Mouse (Mus musculus): ENCODE results near the gene Golga1. TPM values are rescaled to one million over a fixed set of nuclear protein-coding genes. Genes with fewer than 3 reads are reported as not detected.
"Not testable (repeated sequence)": the region's sequence is repeated elsewhere in the genome, so short reads cannot be mapped to it uniquely, and the experiment has no call there.

The Golga1 gene
- polyA plus RNA-seq, 1 experiment from 2014 or later = 33.1 TPM

DNA sequence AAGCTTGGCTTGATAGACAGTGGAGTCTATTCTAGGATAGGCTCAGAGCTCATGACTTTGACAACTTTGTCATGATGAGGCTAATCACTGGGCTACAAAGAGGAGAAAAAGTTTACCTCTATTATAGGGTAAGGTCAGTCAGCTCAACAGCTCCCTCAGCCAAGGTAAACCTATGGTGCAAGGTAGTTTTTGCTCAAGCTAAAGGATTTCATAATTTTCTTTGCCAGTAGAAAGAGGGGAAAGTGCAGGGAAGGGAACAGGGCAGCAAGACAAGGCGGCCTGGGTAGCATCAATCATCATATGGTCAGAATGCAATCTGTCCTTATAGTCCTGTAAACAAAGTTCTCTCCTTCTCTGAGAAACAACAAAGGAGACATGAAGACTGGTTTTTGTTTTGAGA lies 25.1 kb downstream of the Golga1 start:
- no peak overlapping the region for H3K27ac ChIP-seq
- WGBS = 89% methylated on average over 1 of the region's 1 CpGs
- H3K9ac ChIP-seq = no peak overlapping the region
- no peak for ATAC-seq (ENCODE audit: insufficient number of reproducible peaks, insufficient read depth, low FRiP score, low TSS enrichment, low read depth)
- H3K9me3 ChIP-seq = no peaks in the 10 kb centered on the region
- no peak overlapping the region for H3K4me3 ChIP-seq
- H3K27me3 ChIP-seq = no peaks in the 10 kb centered on the region
- H3K4me1 ChIP-seq = no peaks in the 10 kb centered on the region
- peaks cover 80% of the 10 kb centered on the region for H3K36me3 ChIP-seq
- H3K4me2 ChIP-seq = no peak overlapping the region

DNA sequence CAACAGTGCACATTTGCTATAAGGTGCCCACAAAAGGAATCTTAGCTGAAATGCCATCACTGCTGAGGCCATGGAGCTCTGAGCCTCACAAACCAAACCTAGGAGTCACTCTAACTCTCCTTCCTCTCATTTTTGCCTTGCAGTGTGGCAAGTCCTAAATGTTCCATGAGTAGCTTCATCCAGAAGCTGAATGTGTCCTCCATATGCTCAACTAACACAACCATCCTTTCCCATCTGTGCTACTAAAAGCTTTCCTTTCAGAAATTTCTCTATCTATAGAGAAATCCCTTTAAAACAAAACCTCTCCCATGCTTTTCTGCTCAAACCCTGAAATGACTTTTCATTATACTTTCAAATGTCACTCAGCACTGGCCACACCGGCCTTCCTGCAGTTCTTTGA lies 33.7 kb downstream of the Golga1 start:
- peaks cover 87% of the 10 kb centered on the region for H3K36me3 ChIP-seq
- H3K9ac ChIP-seq = no peak overlapping the region
- H3K4me2 ChIP-seq = no peak overlapping the region
- H3K4me1 ChIP-seq = no peaks in the 10 kb centered on the region
- 95% methylated on average over 1 of the region's 1 CpGs for WGBS
- no peak overlapping the region for H3K4me3 ChIP-seq
- no peak overlapping the region for H3K27ac ChIP-seq
- H3K27me3 ChIP-seq = no peaks in the 10 kb centered on the region
- ATAC-seq (ENCODE audit: insufficient number of reproducible peaks, insufficient read depth, low FRiP score, low TSS enrichment, low read depth) = no peak
- no peaks in the 10 kb centered on the region for H3K9me3 ChIP-seq

DNA sequence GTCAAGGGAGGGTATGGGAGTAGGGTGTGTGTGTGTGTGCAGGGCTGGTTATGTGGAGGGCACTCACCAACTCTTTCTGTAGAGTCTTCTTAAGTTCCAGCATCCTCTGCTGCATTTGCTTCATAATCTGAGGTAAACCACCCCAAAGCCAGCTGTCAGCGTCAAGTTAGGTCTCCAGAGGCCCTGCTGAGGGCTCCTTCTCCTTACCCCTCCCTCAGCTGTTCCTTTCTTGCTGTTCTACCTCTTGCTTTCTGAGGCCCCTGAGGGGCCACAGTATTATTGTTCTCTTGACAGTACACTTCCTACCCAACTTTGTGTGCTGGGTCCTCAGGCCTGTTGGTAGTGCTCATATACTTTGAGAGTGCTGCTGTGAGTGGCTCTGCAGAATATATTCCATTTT lies 45.3 kb downstream of the Golga1 start:
- ATAC-seq (ENCODE audit: insufficient number of reproducible peaks, insufficient read depth, low FRiP score, low TSS enrichment, low read depth) = no peak
- H3K27me3 ChIP-seq = no peaks in the 10 kb centered on the region
- 80% methylated on average over 1 of the region's 1 CpGs for WGBS
- H3K4me3 ChIP-seq = no peak overlapping the region
- H3K27ac ChIP-seq = no peak overlapping the region
- no peak overlapping the region for H3K4me2 ChIP-seq
- no peaks in the 10 kb centered on the region for H3K9me3 ChIP-seq
- H3K36me3 ChIP-seq = peaks cover 93% of the 10 kb centered on the region
- H3K9ac ChIP-seq = no peak overlapping the region
- H3K4me1 ChIP-seq = no peaks in the 10 kb centered on the region

DNA sequence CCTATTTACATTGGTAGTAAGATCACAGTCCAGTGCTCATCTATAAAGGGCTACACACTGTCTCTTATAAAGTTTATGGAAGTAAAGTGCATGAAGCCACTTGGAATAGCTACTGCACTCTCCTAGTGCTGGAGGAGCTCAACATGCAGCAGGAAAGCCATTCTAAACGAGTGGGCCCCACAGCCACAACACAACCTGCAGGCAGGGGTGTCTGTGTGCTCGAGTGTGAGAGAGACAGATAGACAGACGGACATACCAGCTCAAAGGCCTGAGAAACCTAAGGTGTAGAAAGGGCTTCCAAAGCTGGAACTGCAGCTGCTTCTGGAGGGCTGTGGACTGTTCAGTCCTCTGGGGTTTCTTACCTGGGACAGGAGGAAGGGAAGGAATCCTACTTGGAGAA lies 48.8 kb downstream of the Golga1 start:
- Histone ChIP-seq H3K27me3 (no peaks in the 10 kb centered on the region), H3K4me1 (no peaks in the 10 kb centered on the region), H3K27ac (no peak overlapping the region), H3K9me3 (no peaks in the 10 kb centered on the region), H3K9ac (no peak overlapping the region), H3K4me2 (no peak overlapping the region), H3K4me3 (no peak overlapping the region), H3K36me3 (peaks cover 94% of the 10 kb centered on the region)
- no peak for ATAC-seq (ENCODE audit: insufficient number of reproducible peaks, insufficient read depth, low FRiP score, low TSS enrichment, low read depth)
- WGBS = 81% methylated on average over 3 of the region's 3 CpGs

DNA sequence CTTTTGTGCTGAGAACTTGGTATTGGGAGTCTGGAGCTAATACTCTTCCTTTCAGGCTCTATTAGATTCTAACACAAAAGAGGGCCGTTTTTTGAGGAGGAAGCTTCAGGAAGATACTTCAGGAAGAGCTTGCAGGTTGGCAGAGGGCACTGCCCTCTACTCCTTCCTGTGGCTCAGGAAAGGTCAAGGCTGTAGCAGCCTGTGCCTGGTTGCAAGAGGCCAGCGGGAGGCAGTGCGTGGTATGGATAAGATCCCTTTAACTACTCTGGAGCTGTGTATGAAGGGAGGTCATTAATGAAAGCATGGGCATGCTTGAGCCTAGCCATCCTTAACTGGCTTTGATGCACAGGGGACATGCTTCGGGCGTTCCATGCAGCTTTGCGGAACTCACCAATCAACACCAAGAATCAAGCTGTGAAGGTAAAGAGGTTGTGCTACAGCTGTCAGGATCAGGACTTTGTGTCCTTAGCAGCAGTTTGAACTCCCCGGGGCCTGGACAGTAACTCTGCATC lies 52.5 kb downstream of the Golga1 start:
- peaks cover 64% of the 10 kb centered on the region for H3K36me3 ChIP-seq
- ATAC-seq (ENCODE audit: insufficient number of reproducible peaks, insufficient read depth, low FRiP score, low TSS enrichment, low read depth) = no peak
- H3K9ac ChIP-seq = 0 out of 2 replicates have a peak overlapping the region, but pooled peaks have one; percentile 21
- H3K27me3 ChIP-seq = no peaks in the 10 kb centered on the region
- no peak overlapping the region for H3K4me2 ChIP-seq
- H3K27ac ChIP-seq = no peak overlapping the region
- no peak overlapping the region for H3K4me3 ChIP-seq
- H3K4me1 ChIP-seq = peaks cover 19% of the 10 kb centered on the region
- H3K9me3 ChIP-seq = no peaks in the 10 kb centered on the region
- 85% methylated on average over 7 of the region's 7 CpGs for WGBS

DNA sequence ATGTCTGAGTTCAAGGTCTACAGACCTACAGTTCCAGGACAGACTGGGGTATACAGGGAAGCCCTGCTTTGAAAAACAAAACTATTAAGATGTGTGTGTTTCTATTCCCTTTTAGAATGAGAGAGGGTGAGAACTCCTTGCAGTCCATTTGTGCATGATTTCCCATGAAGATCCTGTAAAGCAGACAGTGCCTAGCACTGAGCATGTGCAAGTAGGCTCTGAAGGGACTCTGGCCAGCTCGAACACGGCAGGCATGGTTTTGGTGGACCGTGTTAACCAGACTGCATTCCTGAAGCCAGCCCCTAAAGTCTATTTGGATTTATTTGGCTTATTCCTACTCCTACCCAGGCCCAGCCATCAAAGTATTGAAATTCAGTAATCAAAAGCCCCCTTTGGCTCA lies 53.4 kb downstream of the Golga1 start:
- H3K9ac ChIP-seq = 0 out of 2 replicates have a peak overlapping the region, but pooled peaks have one; percentile 11
- no peaks in the 10 kb centered on the region for H3K27me3 ChIP-seq
- no peak overlapping the region for H3K27ac ChIP-seq
- no peak for ATAC-seq (ENCODE audit: insufficient number of reproducible peaks, insufficient read depth, low FRiP score, low TSS enrichment, low read depth)
- H3K9me3 ChIP-seq = no peaks in the 10 kb centered on the region
- H3K36me3 ChIP-seq = peaks cover 56% of the 10 kb centered on the region
- 89% methylated on average over 3 of the region's 3 CpGs for WGBS
- no peak overlapping the region for H3K4me3 ChIP-seq
- peaks cover 22% of the 10 kb centered on the region for H3K4me1 ChIP-seq
- no peak overlapping the region for H3K4me2 ChIP-seq

DNA sequence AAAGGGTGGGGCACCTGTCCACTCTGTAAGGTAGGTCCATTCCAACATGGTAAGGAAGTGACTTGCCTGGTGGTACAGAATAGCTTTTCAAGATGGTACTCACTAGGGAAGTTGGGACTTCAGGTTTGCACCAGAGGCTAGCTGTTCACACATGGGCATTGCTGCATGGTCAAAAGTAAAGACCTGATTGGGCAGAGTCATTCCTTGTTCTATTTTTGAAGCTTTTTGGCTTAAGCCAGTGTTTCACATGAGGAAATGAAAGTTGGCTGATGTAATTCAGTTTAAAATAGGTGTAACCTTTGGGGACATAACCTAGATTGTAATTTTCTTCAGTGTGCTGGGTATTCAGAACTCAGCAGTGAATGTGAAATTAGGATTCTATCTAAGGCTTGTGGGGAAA lies 54.1 kb downstream of the Golga1 start:
- peaks cover 50% of the 10 kb centered on the region for H3K36me3 ChIP-seq
- no peak for ATAC-seq (ENCODE audit: insufficient number of reproducible peaks, insufficient read depth, low FRiP score, low TSS enrichment, low read depth)
- no peaks in the 10 kb centered on the region for H3K27me3 ChIP-seq
- no peak overlapping the region for H3K4me2 ChIP-seq
- no peak overlapping the region for H3K27ac ChIP-seq
- no peaks in the 10 kb centered on the region for H3K9me3 ChIP-seq
- no peak overlapping the region for H3K4me3 ChIP-seq
- H3K9ac ChIP-seq = no peak overlapping the region
- peaks cover 24% of the 10 kb centered on the region for H3K4me1 ChIP-seq

DNA sequence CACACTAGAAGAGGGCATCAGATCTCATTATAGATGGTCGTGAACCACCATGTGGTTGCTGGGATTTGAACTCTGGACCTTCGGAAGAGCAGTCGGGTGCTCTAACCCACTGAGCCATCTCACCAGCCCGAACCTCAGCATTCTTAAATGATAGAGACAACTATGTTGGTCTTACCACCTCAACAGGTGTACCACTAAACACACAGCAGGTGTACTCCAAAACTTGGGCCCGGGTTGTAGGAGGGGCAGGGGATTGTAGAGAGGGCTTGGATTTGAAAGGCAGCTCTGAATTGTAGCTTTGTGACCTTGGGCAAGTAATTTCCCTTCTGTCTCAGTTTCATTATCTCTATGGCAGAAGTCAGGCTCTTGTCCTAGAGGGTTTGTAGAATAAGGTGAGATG lies 55.2 kb downstream of the Golga1 start:
- H3K4me3 ChIP-seq; H3K4me2 ChIP-seq; H3K27ac ChIP-seq; H3K9me3 ChIP-seq; ATAC-seq (ENCODE audit: insufficient number of reproducible peaks, insufficient read depth, low FRiP score, low TSS enrichment, low read depth); H3K27me3 ChIP-seq; H3K9ac ChIP-seq: not testable (repeated sequence)
- WGBS = 90% methylated on average over 5 of the region's 5 CpGs
- peaks cover 30% of the 10 kb centered on the region for H3K4me1 ChIP-seq
- peaks cover 39% of the 10 kb centered on the region for H3K36me3 ChIP-seq

DNA sequence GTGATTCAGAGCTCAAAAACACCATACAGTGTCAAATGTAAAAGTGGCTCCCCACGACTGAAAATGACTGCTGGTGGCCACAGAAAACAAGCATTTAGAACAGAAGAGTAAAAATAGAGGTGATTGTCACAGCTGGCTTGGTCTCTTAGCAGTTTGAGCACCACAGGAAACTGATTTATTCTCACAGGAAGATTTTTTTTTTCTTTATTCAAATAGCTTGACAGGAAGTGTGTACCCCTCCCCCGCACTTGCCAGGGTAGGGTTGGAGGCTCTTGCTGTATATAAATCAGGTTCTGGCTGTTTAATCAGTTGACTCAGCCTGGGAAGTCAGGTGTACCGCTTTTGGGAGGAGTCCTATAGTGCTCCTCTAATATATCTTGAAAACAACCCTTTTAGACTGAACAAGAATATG lies 56.4 kb downstream of the Golga1 start:
- Histone ChIP-seq H3K4me1 (peaks cover 33% of the 10 kb centered on the region), H3K4me3 (peak overlapping the region; percentile 95), H3K36me3 (peaks cover 27% of the 10 kb centered on the region), H3K4me2 (peak overlapping the region; percentile 92), H3K27ac (no peak overlapping the region), H3K27me3 (no peaks in the 10 kb centered on the region), H3K9ac (peak overlapping the region; percentile 93), H3K9me3 (no peaks in the 10 kb centered on the region)
- 32% methylated on average over 3 of the region's 3 CpGs for WGBS
- ATAC-seq (ENCODE audit: insufficient number of reproducible peaks, insufficient read depth, low FRiP score, low TSS enrichment, low read depth) = no peak

DNA sequence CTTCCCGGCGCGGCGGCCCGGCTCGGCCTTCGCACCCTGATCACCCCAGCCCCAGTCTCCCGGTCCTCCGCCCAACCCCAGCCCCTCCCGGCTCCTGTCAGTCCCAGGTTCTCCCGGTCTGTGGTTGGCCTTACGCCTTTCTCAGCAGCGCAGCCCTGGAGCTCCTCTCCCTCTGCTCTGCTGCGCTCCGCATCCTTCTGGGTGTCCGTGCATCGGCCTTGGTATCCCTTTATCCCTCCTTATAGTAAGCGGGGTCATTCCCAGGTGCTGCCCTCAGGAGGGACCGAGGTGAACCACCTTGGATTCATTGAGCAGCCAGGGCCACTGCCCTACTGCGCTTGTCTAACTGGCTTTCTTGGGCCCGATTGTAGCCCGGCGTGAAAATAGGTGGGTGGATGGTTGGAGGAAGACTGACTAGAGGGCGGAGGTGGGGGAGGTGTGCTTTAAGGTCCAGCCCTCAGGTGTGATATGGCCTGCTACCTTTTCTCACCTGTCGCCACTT lies 56.9 kb downstream of the Golga1 start:
- Histone ChIP-seq H3K4me3 (peak overlapping the region; percentile 95), H3K9ac (peak overlapping the region; percentile 93), H3K36me3 (peaks cover 26% of the 10 kb centered on the region), H3K4me1 (peaks cover 39% of the 10 kb centered on the region), H3K4me2 (peak overlapping the region; percentile 92), H3K27me3 (no peaks in the 10 kb centered on the region), H3K27ac (peak overlapping the region; percentile 94), H3K9me3 (no peaks in the 10 kb centered on the region)
- under 1% methylated on average over 25 of the region's 25 CpGs for WGBS
- ATAC-seq (ENCODE audit: insufficient number of reproducible peaks, insufficient read depth, low FRiP score, low TSS enrichment, low read depth) = peak; percentile 34

DNA sequence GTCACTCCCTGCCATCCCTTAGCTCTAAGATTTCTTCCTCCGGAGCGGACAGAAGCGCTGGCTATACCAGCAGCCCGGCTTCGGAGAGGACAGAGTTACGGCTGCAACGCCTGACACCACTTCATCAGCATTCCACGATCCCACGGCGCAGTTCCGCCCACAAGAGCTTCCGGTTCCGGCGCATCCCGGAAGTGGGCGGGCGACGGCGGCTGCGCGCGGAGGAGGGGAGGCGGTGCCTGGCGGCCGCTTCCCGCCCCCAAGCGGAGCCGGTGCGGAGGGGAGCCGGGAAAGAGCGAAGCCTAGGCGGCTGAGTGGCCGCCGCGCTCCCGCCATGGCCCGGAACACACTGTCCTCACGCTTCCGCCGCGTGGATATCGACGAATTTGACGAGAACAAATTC lies 57.5 kb downstream of the Golga1 start:
- Histone ChIP-seq H3K27me3 (no peaks in the 10 kb centered on the region), H3K4me2 (peak overlapping the region; percentile 92), H3K9ac (peak overlapping the region; percentile 93), H3K36me3 (peaks cover 26% of the 10 kb centered on the region), H3K27ac (peak overlapping the region; percentile 94), H3K4me3 (peak overlapping the region; percentile 95), H3K9me3 (no peaks in the 10 kb centered on the region), H3K4me1 (peaks cover 44% of the 10 kb centered on the region)
- under 1% methylated on average over 42 of the region's 44 CpGs for WGBS
- ATAC-seq (ENCODE audit: insufficient number of reproducible peaks, insufficient read depth, low FRiP score, low TSS enrichment, low read depth) = peak; percentile 86

DNA sequence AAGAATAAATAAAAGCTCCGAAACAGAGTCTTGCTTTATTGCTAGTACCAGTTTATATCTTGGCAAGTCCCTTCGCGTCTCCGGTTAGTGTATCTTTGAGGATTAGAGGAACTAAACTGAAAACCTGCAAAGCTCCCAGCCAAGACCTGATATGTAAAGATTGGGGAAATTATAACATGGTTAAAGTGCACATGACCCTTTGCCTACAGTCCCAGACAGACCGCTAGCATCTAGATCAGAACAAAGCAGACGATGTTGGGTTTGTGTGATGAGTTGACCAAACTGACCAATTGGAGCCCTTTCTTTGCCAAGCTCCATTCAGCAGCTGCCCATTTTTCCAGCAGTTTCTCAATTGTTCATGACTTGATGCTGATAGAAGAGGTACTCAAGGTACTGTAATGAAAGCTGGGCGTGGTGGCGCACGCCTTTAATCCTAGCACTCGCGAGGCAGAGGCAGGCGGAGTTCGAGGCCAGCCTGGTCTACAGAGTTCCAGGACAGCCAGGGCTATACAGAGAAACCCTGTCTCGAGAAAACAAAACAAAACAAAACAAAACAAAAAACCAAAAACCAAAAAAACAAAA lies 59.1 kb downstream of the Golga1 start:
- H3K9ac ChIP-seq = peak overlapping the region; percentile 94
- peaks cover 49% of the 10 kb centered on the region for H3K4me1 ChIP-seq
- no peak overlapping the region for H3K27ac ChIP-seq
- no peaks in the 10 kb centered on the region for H3K9me3 ChIP-seq
- peak overlapping the region; percentile 87 for H3K4me2 ChIP-seq
- peaks cover 29% of the 10 kb centered on the region for H3K36me3 ChIP-seq
- no peak for ATAC-seq (ENCODE audit: insufficient number of reproducible peaks, insufficient read depth, low FRiP score, low TSS enrichment, low read depth)
- WGBS = 91% methylated on average over 14 of the region's 14 CpGs
- H3K27me3 ChIP-seq = no peaks in the 10 kb centered on the region
- H3K4me3 ChIP-seq = peak overlapping the region; percentile 65

Data from embryonic facial prominence, embryonic 13.5 days (tissue).